Mouse (Mus musculus) kidney, embryonic 14.5 days (tissue): ENCODE data around the gene Aldh1a3. TPM values are rescaled to one million over a fixed set of nuclear protein-coding genes. Genes with fewer than 3 reads are reported as not detected.

Experiments
- ATAC-seq: fragments of 200-750 bp; cut with Nextera tagmentation; 2 replicates; pipeline ENCODE4 v1.8.0; 2017; ENCODE audit warnings: moderate number of reproducible peaks, mild to moderate bottlenecking, moderate TSS enrichment, moderate library complexity; ENCODE audit not compliant: low FRiP score, low TSS enrichment
- H3K27ac ChIP-seq: fragments of 300-500 bp; sonication (generic); 2 replicates; pipeline ENCODE4 v1.5.1; 2014; ENCODE audit warnings: low read depth, mild to moderate bottlenecking, low read length, moderate library complexity, mixed read lengths
- H3K27me3 ChIP-seq: fragments of 300-500 bp; sonication (generic); 2 replicates; pipeline ENCODE4 v1.6.1; 2014; ENCODE audit warnings: mild to moderate bottlenecking, low read length; ENCODE audit not compliant: control insufficient read depth, insufficient read depth
- H3K36me3 ChIP-seq: fragments of 300-500 bp; sonication (generic); 2 replicates; pipeline ENCODE4 v1.6.1; 2014; ENCODE audit warnings: low read length, mixed read lengths; ENCODE audit not compliant: control insufficient read depth, insufficient read depth
- H3K4me1 ChIP-seq: fragments of 300-500 bp; sonication (generic); 2 replicates; pipeline ENCODE4 v1.6.1; 2014; ENCODE audit warnings: low read length, mixed read lengths; ENCODE audit not compliant: control insufficient read depth, insufficient read depth
- H3K4me2 ChIP-seq: fragments of 300-500 bp; sonication (generic); replicated peaks from 2 replicates; pipeline ENCODE4 v1.6.1; 2014; ENCODE audit warnings: low read depth, mild to moderate bottlenecking, low read length
- H3K4me3 ChIP-seq: fragments of 300-500 bp; sonication (generic); 2 replicates; pipeline ENCODE4 v1.5.1; 2014; ENCODE audit warnings: mild to moderate bottlenecking, low read length
- H3K9ac ChIP-seq: fragments of 300-500 bp; sonication (generic); 2 replicates; pipeline ENCODE4 v1.6.1; 2014; ENCODE audit warnings: low read depth, mild to moderate bottlenecking, low read length, moderate library complexity
- H3K9me3 ChIP-seq: fragments of 300-500 bp; sonication (generic); 2 replicates; pipeline ENCODE4 v1.6.1; 2016; ENCODE audit warnings: low read length; ENCODE audit not compliant: control insufficient read depth
- WGBS: fragments of 180-500 bp; shearing (Covaris S2); extraction: QIAGEN DNeasy Blood & Tissue Kit; methylation state at CpG from one replicate; pipeline ENCODE4 v1.1.7; 2014; 5-methylcytosine and 5-hydroxymethylcytosine counted together
- polyA plus RNA-seq: library from polyadenylated mRNA; unstranded; fragments of >200 nt; fragmentation: Nextera tagmentation; extraction: Ambion mirVana; gene quantifications from 2 replicates; pipeline ENCODE4 v1.2.1, GENCODE M21; 2014

Aldh1a3 gene
- polyA plus RNA-seq, result 30.4 and 41.7 TPM in 2 replicates

- no peaks in the 10 kb centered on the region for H3K36me3 ChIP-seq
- H3K4me3 ChIP-seq, result peak within 1 kb of the TSS; percentile 57
- H3K9ac ChIP-seq, result peak within 1 kb of the TSS; percentile 54
- H3K27ac ChIP-seq, result no peak within 1 kb of the TSS
- peaks cover 38% of the 10 kb centered on the region for H3K27me3 ChIP-seq
- peak within 1 kb of the TSS; percentile 94 for H3K4me2 ChIP-seq
- under 1% methylated on average over 53 of the region's 56 CpGs for WGBS
- peak; percentile 87 for ATAC-seq
- no peaks in the 10 kb centered on the region for H3K9me3 ChIP-seq
- H3K4me1 ChIP-seq, result 0 out of 2 replicates have a peak, but pooled peaks cover 5% of the 10 kb centered on the region
Observed at GRCm38 (mm10) chr7:66427437-66428161, at the start of gene Aldh1a3. Aldh1a3 (minus strand) TSS chr7:66427517.

- Histone ChIP-seq H3K27ac (no peak overlapping the region), H3K36me3 (no peaks in the 10 kb centered on the region), H3K27me3 (no peaks in the 10 kb centered on the region), H3K4me1 (peaks cover 6% of the 10 kb centered on the region; the same call in 1 of the 2 replicates), H3K9me3 (no peaks in the 10 kb centered on the region), H3K4me2 (no peak overlapping the region), H3K4me3 (no peak overlapping the region), H3K9ac (no peak overlapping the region)
- WGBS, result 29% methylated on average over 8 of the region's 8 CpGs
- peak; percentile 36; the same call in 1 of the 2 replicates for ATAC-seq
Observed at GRCm38 (mm10) chr7:66476289-66476688, 49.0 kb upstream of the Aldh1a3 start.

- Histone ChIP-seq H3K9me3 (no peaks in the 10 kb centered on the region), H3K9ac (no peak overlapping the region), H3K27ac (peak overlapping the region; percentile 62), H3K36me3 (no peaks in the 10 kb centered on the region), H3K4me2 (no peak overlapping the region), H3K27me3 (no peaks in the 10 kb centered on the region), H3K4me1 (peaks cover 4% of the 10 kb centered on the region; the same call in 1 of the 2 replicates), H3K4me3 (no peak overlapping the region)
- ATAC-seq, result peak; percentile 71
- WGBS, result 38% methylated on average over 12 of the region's 12 CpGs
Observed at GRCm38 (mm10) chr7:66471641-66472216, 44.4 kb upstream of the Aldh1a3 start.

- Histone ChIP-seq H3K27me3 (no peaks in the 10 kb centered on the region), H3K4me2 (no peak overlapping the region)
Observed at GRCm38 (mm10) chr7:66466641-66467040, 39.3 kb upstream of the Aldh1a3 start.

GRCm38 (mm10) chr7:66465241-66465640 is 37.9 kb upstream of the Aldh1a3 start:
- H3K4me3 ChIP-seq, result no peak overlapping the region
- no peak for ATAC-seq
- no peaks in the 10 kb centered on the region for H3K9me3 ChIP-seq
- no peaks in the 10 kb centered on the region for H3K4me1 ChIP-seq
- no peaks in the 10 kb centered on the region for H3K36me3 ChIP-seq
- no peaks in the 10 kb centered on the region for H3K27me3 ChIP-seq
- H3K4me2 ChIP-seq, result no peak overlapping the region
- 92% methylated on average over 5 of the region's 5 CpGs for WGBS
- no peak overlapping the region for H3K9ac ChIP-seq
- no peak overlapping the region for H3K27ac ChIP-seq

More at GRCm38 (mm10) chr7:66466641-66467040, 39.3 kb upstream of the Aldh1a3 start:
- Histone ChIP-seq H3K9ac (no peak overlapping the region), H3K4me1 (no peaks in the 10 kb centered on the region), H3K9me3 (no peaks in the 10 kb centered on the region), H3K4me3 (no peak overlapping the region), H3K27ac (no peak overlapping the region), H3K36me3 (no peaks in the 10 kb centered on the region)
- 91% methylated on average over 14 of the region's 14 CpGs for WGBS
- no peak for ATAC-seq

GRCm38 (mm10) chr7:66463081-66463480 is 35.8 kb upstream of the Aldh1a3 start:
- 94% methylated on average over 1 of the region's 1 CpGs for WGBS
- ATAC-seq, result no peak
- no peaks in the 10 kb centered on the region for H3K4me1 ChIP-seq
- H3K4me2 ChIP-seq, result no peak overlapping the region
- no peak overlapping the region for H3K27ac ChIP-seq
- no peaks in the 10 kb centered on the region for H3K36me3 ChIP-seq
- H3K9ac ChIP-seq, result no peak overlapping the region
- H3K4me3 ChIP-seq, result no peak overlapping the region
- no peaks in the 10 kb centered on the region for H3K9me3 ChIP-seq
- no peaks in the 10 kb centered on the region for H3K27me3 ChIP-seq

GRCm38 (mm10) chr7:66451622-66452295 is 24.4 kb upstream of the Aldh1a3 start:
- no peak overlapping the region for H3K4me3 ChIP-seq
- peaks cover 13% of the 10 kb centered on the region; the same call in 1 of the 2 replicates for H3K4me1 ChIP-seq
- no peaks in the 10 kb centered on the region for H3K9me3 ChIP-seq
- no peaks in the 10 kb centered on the region for H3K36me3 ChIP-seq
- no peak for ATAC-seq
- 44% methylated on average over 12 of the region's 12 CpGs for WGBS
- peak overlapping the region; percentile 75; the same call in 1 of the 2 replicates for H3K27ac ChIP-seq
- no peak overlapping the region for H3K9ac ChIP-seq
- no peaks in the 10 kb centered on the region for H3K27me3 ChIP-seq
- H3K4me2 ChIP-seq, result no peak overlapping the region

GRCm38 (mm10) chr7:66449971-66450752 is 22.8 kb upstream of the Aldh1a3 start:
- peak overlapping the region; percentile 44 for H3K4me2 ChIP-seq
- H3K4me3 ChIP-seq, result peak overlapping the region; percentile 11
- H3K9me3 ChIP-seq, result no peaks in the 10 kb centered on the region
- H3K27me3 ChIP-seq, result no peaks in the 10 kb centered on the region
- peak overlapping the region; percentile 42; the same call in 1 of the 2 replicates for H3K27ac ChIP-seq
- 5% methylated on average over 15 of the region's 16 CpGs for WGBS
- 0 out of 2 replicates have a peak overlapping the region, but pooled peaks have one; percentile 13 for H3K9ac ChIP-seq
- no peaks in the 10 kb centered on the region for H3K36me3 ChIP-seq
- peak; percentile 75 for ATAC-seq
- H3K4me1 ChIP-seq, result peaks cover 17% of the 10 kb centered on the region
